Mouse (Mus musculus) heart, postnatal 0 days (tissue): ENCODE results near the gene Tada1.

ENCODE experiments used
- CTCF ChIP-seq: IDR thresholded peaks from 2 replicates; pipeline ENCODE4 v1.5.1; 2016; ENCODE audit warnings: antibody characterized with exemption, control low read depth, low read depth
- EP300 ChIP-seq: IDR thresholded peaks from 2 replicates; pipeline ENCODE4 v1.6.1; 2016; ENCODE audit warnings: antibody characterized with exemption, low read depth

- TF ChIP-seq CTCF: no peak
- TF ChIP-seq EP300: no peak
Measured at GRCm38 (mm10) chr1:166363122-166363521, 15.8 kb upstream of the Tada1 start.
